Mouse (Mus musculus) cortical plate, adult 2 months (tissue): Measurements from ENCODE around the gene Gm11564.

ENCODE experiments used
- CTCF ChIP-seq: fragments of 200-500 bp; IDR thresholded peaks from 2 replicates; pipeline ENCODE4 v1.5.1; 2011; ENCODE audit warnings: mild to moderate bottlenecking, control low read depth, low read length; ENCODE audit not compliant: insufficient read depth; ENCODE audit errors: extremely low read depth
- POLR2A ChIP-seq: fragments of 200-500 bp; IDR thresholded peaks from 2 replicates; pipeline ENCODE4 v1.6.1; 2011; ENCODE audit warnings: mild to moderate bottlenecking, low read length, control low read depth; ENCODE audit not compliant: insufficient read depth; ENCODE audit errors: extremely low read depth

- TF ChIP-seq CTCF, result no peak
- TF ChIP-seq POLR2A, result no peak
Observed at GRCm38 (mm10) chr11:99858761-99859160, 43.3 kb upstream of the Gm11564 start.
